Mouse (Mus musculus) forebrain, postnatal 0 days (tissue): ENCODE measurements around the gene Fads2. TPM values are rescaled to one million over a fixed set of nuclear protein-coding genes. Genes with fewer than 3 reads are reported as not detected.

ENCODE experiments used
- ATAC-seq: fragments of 200-750 bp; cut with Nextera tagmentation; 2 replicates; pipeline ENCODE4 v1.8.0; 2017; ENCODE audit warnings: mild to moderate bottlenecking, moderate library complexity
- DNase-seq: peaks from one replicate; pipeline ENCODE4 v3.0.0-alpha.2; 2015
- H3K27ac ChIP-seq: fragments of 300-500 bp; sonication (generic); 2 replicates; pipeline ENCODE4 v1.5.1; 2014; ENCODE audit warnings: low read depth, mild to moderate bottlenecking, antibody characterized with exemption, low read length, moderate library complexity, mixed read lengths
- H3K27me3 ChIP-seq: fragments of 300-500 bp; sonication (generic); 2 replicates; pipeline ENCODE4 v1.6.1; 2014; ENCODE audit warnings: mild to moderate bottlenecking, low read length, mixed read lengths; ENCODE audit not compliant: insufficient read depth
- H3K36me3 ChIP-seq: fragments of 300-500 bp; sonication (generic); 2 replicates; pipeline ENCODE4 v1.6.1; 2014; ENCODE audit warnings: mild to moderate bottlenecking, moderate library complexity; ENCODE audit not compliant: insufficient read depth
- H3K4me1 ChIP-seq: fragments of 300-500 bp; sonication (generic); 2 replicates; pipeline ENCODE4 v1.6.1; 2014; ENCODE audit warnings: antibody characterized with exemption; ENCODE audit not compliant: insufficient read depth
- H3K4me2 ChIP-seq: fragments of 300-500 bp; sonication (generic); 2 replicates; pipeline ENCODE4 v1.6.1; 2014; ENCODE audit warnings: low read depth, mild to moderate bottlenecking, moderate library complexity
- H3K4me3 ChIP-seq: fragments of 300-500 bp; sonication (generic); 2 replicates; pipeline ENCODE4 v1.5.1; 2014; ENCODE audit warnings: low read depth, low read length, mixed read lengths
- H3K9ac ChIP-seq: fragments of 300-500 bp; sonication (generic); 2 replicates; pipeline ENCODE4 v1.6.1; 2014; ENCODE audit warnings: mild to moderate bottlenecking
- H3K9me3 ChIP-seq: fragments of 300-500 bp; sonication (generic); 2 replicates; pipeline ENCODE4 v1.6.1; 2016; ENCODE audit warnings: low read length
- CTCF ChIP-seq: sonication (generic); IDR thresholded peaks from 2 replicates; pipeline ENCODE4 v1.5.1; 2016; ENCODE audit warnings: antibody characterized with exemption, control low read depth, low read depth
- WGBS: fragments of 180-500 bp; shearing (Covaris S2); extraction: QIAGEN DNeasy Blood & Tissue Kit; methylation state at CpG from one replicate; pipeline ENCODE4 v1.1.7; 2014; 5-methylcytosine and 5-hydroxymethylcytosine counted together
- polyA plus RNA-seq: library from polyadenylated mRNA; unstranded; fragments of >200 nt; fragmentation: Nextera tagmentation; extraction: Ambion mirVana; gene quantifications from 2 replicates; pipeline ENCODE4 v1.2.1, GENCODE M21; 2015
- total RNA-seq: library from RNA; depleted of rRNA; stranded (reverse); fragments of >200 nt; gene quantifications from 2 replicates; pipeline ENCODE4 v1.2.3, GENCODE M21; 2014

Fads2 gene
- total and polyA plus RNA-seq, 2 experiments from 2014 or later, result 248 to 249 TPM

DNA sequence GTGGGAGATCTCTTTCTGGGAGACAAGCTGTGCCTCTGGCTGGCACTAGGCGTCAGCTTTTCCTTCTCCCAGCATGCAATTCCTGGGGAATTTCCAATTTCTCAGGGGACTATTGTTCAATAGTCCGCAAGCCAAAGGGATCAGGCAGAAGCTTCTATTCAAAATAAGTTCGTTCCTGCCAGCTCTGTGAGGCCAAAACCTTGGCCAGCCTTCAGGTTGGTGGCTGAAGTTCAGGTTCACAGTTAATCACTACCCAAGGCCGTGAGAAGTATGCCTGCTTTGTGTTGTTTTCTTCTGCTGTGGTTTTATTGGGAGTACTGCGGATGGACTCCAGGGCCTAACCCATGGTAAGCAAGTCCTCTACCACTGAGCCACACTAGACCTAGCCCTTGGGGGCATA, 30.4 kb downstream of the Fads2 start:
- 37% methylated on average over 5 of the region's 5 CpGs for WGBS
- no peaks in the 10 kb centered on the region for H3K4me1 ChIP-seq
- H3K4me3 ChIP-seq, result no peak overlapping the region
- no peak for TF ChIP-seq CTCF
- H3K9ac ChIP-seq, result 0 out of 2 replicates have a peak overlapping the region, but pooled peaks have one; percentile 6
- peak; percentile 77 for DNase-seq
- peak; percentile 63 for ATAC-seq
- H3K36me3 ChIP-seq, result peaks cover 91% of the 10 kb centered on the region
- no peaks in the 10 kb centered on the region for H3K27me3 ChIP-seq
- H3K4me2 ChIP-seq, result no peak overlapping the region
- H3K27ac ChIP-seq, result peak overlapping the region; percentile 59
- no peaks in the 10 kb centered on the region for H3K9me3 ChIP-seq

DNA sequence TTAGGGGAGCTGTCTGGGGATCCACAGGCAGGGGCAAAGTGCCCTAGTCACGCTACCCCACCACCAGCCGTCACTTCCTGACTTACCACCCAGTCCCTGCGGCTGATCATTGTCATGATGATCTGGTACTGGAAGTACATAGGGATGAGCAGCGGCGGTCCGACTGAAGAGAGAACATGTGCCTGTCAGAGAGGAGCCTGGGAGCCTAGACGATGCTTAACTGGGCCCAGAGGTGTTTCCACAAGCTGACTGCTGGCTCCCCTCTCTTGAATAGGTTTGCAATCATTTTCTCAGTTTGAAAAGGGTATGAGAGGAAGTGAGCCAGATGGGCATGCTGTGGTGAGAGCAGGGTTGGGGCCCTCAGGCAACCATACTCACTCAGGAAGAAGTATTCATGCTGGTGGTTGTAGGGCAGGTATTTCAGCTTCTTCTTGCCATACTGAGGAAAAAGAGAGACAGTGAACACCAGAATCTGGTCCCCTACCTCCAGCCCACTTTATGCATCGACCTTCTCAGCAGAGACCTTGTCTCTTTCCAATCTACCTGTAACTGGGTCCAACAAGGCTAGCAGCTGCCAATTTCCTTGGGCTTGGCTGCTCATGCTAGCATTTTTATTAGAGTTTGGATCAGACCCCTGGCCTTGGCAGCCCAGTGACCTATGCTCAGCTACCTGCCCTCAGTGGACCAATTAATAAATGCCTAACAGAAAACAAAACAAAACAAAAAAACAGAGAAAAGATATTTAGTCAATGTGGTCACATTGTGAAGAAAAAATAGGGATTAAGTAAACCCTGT, 31.2 kb downstream of the Fads2 start:
- 83% methylated on average over 8 of the region's 8 CpGs for WGBS
- no peak overlapping the region for H3K9ac ChIP-seq
- no peak for DNase-seq

DNA sequence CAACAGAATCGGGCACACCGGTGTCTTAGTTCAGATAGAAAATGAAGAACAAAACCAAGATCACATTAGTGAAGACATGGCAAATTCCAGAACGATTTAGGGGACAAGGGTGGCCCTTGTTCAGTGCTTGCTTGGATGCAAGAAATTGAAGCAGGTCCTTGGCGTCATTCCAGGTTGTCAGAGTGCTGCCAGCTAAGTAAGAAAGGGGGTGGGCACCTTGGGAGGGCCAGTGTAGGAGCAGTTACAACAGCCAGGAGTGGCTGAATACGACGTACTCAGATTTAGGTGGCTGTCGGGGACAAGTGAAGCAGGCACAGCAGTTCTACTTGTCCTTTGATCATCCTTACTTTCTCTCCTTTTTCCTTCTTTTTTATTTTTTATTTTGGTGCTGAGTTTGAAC, 33.8 kb downstream of the Fads2 start:
- TF ChIP-seq CTCF, result no peak
- ATAC-seq (0 out of 2 replicates have a peak, but pooled peaks have one; percentile 9), DNase-seq (peak; percentile 59)
- no peak overlapping the region for H3K27ac ChIP-seq
- H3K4me3 ChIP-seq, result no peak overlapping the region
- H3K9me3 ChIP-seq, result no peaks in the 10 kb centered on the region
- no peak overlapping the region for H3K4me2 ChIP-seq
- no peak overlapping the region for H3K9ac ChIP-seq
- H3K36me3 ChIP-seq, result peaks cover 90% of the 10 kb centered on the region
- no peaks in the 10 kb centered on the region for H3K27me3 ChIP-seq
- 37% methylated on average over 7 of the region's 7 CpGs for WGBS
- H3K4me1 ChIP-seq, result no peaks in the 10 kb centered on the region

More for the DNA sequence above, 31.2 kb downstream of the Fads2 start:
- no peak overlapping the region for H3K4me3 ChIP-seq
- ATAC-seq, result no peak
- H3K36me3 ChIP-seq, result peaks cover 91% of the 10 kb centered on the region
- no peaks in the 10 kb centered on the region for H3K27me3 ChIP-seq
- no peak overlapping the region for H3K4me2 ChIP-seq
- H3K27ac ChIP-seq, result peak overlapping the region; percentile 5; the same call in 1 of the 2 replicates
- H3K9me3 ChIP-seq, result no peaks in the 10 kb centered on the region
- TF ChIP-seq CTCF, result no peak
- no peaks in the 10 kb centered on the region for H3K4me1 ChIP-seq

DNA sequence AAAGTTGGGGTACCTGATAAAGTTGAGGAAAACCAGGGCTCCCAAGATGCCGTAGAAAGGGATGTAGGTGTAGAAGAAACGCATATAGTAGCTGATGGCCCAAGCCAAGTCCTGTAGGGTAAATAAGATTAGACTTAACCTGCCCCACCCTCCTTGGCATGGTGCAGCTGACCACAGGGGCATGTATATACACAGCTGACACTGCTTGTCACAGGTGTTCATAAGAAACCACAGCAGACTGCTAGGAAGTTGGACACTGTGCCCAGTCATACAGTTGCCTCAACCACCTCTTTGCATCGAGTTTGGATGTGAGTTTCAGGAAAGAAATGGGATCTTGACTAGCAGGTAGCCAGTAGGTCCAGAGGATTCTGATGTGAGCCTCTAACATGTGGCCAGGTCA, 35.0 kb downstream of the Fads2 start:
- no peak overlapping the region for H3K27ac ChIP-seq
- H3K9ac ChIP-seq, result no peak overlapping the region
- H3K9me3 ChIP-seq, result no peaks in the 10 kb centered on the region
- no peak overlapping the region for H3K4me3 ChIP-seq
- H3K4me1 ChIP-seq, result no peaks in the 10 kb centered on the region
- no peak overlapping the region for H3K4me2 ChIP-seq
- TF ChIP-seq CTCF, result no peak
- no peaks in the 10 kb centered on the region for H3K27me3 ChIP-seq
- peaks cover 96% of the 10 kb centered on the region for H3K36me3 ChIP-seq
- 97% methylated on average over 3 of the region's 3 CpGs for WGBS
- DNase-seq, result no peak
- no peak for ATAC-seq

DNA sequence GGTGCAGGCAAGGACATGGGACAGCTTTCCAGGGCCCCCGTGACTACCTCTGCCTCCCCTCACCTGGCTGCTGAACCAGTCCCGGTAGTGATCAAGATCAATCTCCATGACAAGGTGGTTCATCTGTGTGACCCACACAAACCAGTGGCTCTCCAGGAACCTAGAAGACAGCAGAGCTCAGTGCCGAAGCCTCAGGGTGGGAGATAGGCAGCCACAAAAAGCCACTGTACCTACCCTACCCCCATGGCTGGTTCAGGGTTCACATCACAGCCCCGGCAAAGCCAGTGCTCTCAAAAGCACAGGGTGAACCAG, 35.4 kb downstream of the Fads2 start:
- H3K4me2 ChIP-seq, result no peak overlapping the region
- H3K4me1 ChIP-seq, result no peaks in the 10 kb centered on the region
- peaks cover 97% of the 10 kb centered on the region for H3K36me3 ChIP-seq
- no peak overlapping the region for H3K9ac ChIP-seq
- TF ChIP-seq CTCF, result no peak
- no peak for DNase-seq
- no peak overlapping the region for H3K27ac ChIP-seq
- no peaks in the 10 kb centered on the region for H3K9me3 ChIP-seq
- H3K27me3 ChIP-seq, result no peaks in the 10 kb centered on the region
- WGBS, result 99% methylated on average over 4 of the region's 4 CpGs
- no peak overlapping the region for H3K4me3 ChIP-seq
- ATAC-seq, result no peak

DNA sequence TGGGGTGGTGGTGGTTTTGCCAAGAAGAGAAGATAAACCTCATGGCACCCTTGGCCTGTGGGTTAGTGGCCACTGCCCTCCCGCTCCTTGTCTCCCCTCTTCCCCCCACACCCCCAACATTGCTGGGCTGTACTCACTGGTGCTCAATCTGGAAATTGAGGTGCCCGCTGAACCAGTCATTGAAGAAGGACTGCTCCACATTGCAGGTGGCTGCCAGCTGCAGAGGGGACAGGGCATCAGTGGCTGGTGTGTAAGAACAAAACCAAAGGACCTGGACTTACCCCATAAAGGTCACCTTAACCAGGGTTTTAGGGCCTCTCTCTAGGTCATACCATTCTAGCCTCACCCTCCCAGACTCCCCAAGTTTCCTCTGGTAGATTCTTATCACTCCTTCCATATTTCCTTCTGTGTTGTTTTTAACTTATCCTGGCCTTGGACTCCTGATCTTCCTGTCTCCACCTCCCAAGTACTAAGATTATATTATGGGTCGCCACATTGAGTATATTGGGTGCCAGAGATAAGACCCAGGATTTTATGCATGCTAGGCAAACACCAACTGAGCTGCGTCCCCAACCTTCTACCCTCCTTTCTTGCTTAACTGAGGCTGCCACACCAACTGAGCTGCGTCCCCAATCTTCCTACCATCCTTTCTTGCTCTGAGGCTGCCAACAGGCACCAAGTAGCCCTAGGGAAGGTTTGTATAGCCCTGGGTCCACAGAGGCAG, 35.9 kb downstream of the Fads2 start:
- H3K27me3 ChIP-seq, result no peaks in the 10 kb centered on the region
- WGBS, result 95% methylated on average over 5 of the region's 5 CpGs
- no peak for TF ChIP-seq CTCF
- H3K9me3 ChIP-seq, result no peaks in the 10 kb centered on the region
- no peak overlapping the region for H3K4me2 ChIP-seq
- no peak overlapping the region for H3K9ac ChIP-seq
- H3K4me1 ChIP-seq, result no peaks in the 10 kb centered on the region
- peaks cover 92% of the 10 kb centered on the region for H3K36me3 ChIP-seq
- ATAC-seq (no peak), DNase-seq (no peak)
- H3K27ac ChIP-seq, result no peak overlapping the region
- H3K4me3 ChIP-seq, result no peak overlapping the region
